Mouse (Mus musculus) E14TG2a.4 (cell line): ENCODE measurements at regions not wholly inside any gene's neighbourhood (a gene's known extent, or its start where the extent isn't known, plus 50 kb on each side); places are given as distances from the start of the nearest gene placed in this dataset.

Source experiments
- CTCF ChIP-seq: conservative IDR thresholded peaks from 2 replicates; pipeline ENCODE4 v1.5.1; 2014; ENCODE audit warnings: low read length
- POU5F1 ChIP-seq: IDR thresholded peaks from 2 replicates; pipeline ENCODE4 v1.6.1; 2014; ENCODE audit warnings: low read length, borderline replicate concordance

GRCm38 (mm10) chr12:96419104-96419503 lies 727.1 kb downstream of the Flrt2 start:
- no peak for TF ChIP-seq CTCF
- TF ChIP-seq POU5F1: no peak
